Mouse (Mus musculus): ENCODE measurements around the gene Mpc2. TPM values are rescaled to one million over a fixed set of nuclear protein-coding genes. Genes with fewer than 3 reads are reported as not detected.

Gene Mpc2
- polyA plus RNA-seq, 1 experiment, result 55.9 TPM

GRCm38 (mm10) chr1:165489197-165489596 is 28.8 kb downstream of the Mpc2 start:
- TF ChIP-seq POLR2A (IDR thresholded peaks at IDR 0.05; ENCODE audit: low read depth, low read length) (no peak), CTCF (IDR thresholded peaks at IDR 0.05; ENCODE audit: borderline replicate concordance, insufficient read depth, low read length) (no peak)

GRCm38 (mm10) chr1:165498856-165499255 is 38.4 kb downstream of the Mpc2 start:
- TF ChIP-seq CTCF (IDR thresholded peaks at IDR 0.05; ENCODE audit: borderline replicate concordance, insufficient read depth, low read length) (no peak), POLR2A (IDR thresholded peaks at IDR 0.05; ENCODE audit: low read depth, low read length) (no peak)
- Histone ChIP-seq H3K4me1 (ENCODE audit: control insufficient read depth, insufficient read depth, low read length) (no peaks in the 10 kb centered on the region), H3K27ac (ENCODE audit: insufficient read depth, low read length) (no peak overlapping the region), H3K4me3 (ENCODE audit: insufficient read depth, low read length) (no peak overlapping the region)

More at GRCm38 (mm10) chr1:165489197-165489596, 28.8 kb downstream of the Mpc2 start:
- no peaks in the 10 kb centered on the region for H3K4me1 ChIP-seq (ENCODE audit: control insufficient read depth, insufficient read depth, low read length)
- H3K27ac ChIP-seq (ENCODE audit: insufficient read depth, low read length), result no peak overlapping the region
- H3K4me3 ChIP-seq (ENCODE audit: insufficient read depth, low read length), result no peak overlapping the region

GRCm38 (mm10) chr1:165503307-165504024 is 43.0 kb downstream of the Mpc2 start:
- H3K4me3 ChIP-seq (ENCODE audit: insufficient read depth, low read length), result no peak overlapping the region
- TF ChIP-seq CTCF (IDR thresholded peaks at IDR 0.05; ENCODE audit: borderline replicate concordance, insufficient read depth, low read length) (no peak), POLR2A (IDR thresholded peaks at IDR 0.05; ENCODE audit: low read depth, low read length) (no peak)
- H3K4me1 ChIP-seq (ENCODE audit: control insufficient read depth, insufficient read depth, low read length), result no peaks in the 10 kb centered on the region
- H3K27ac ChIP-seq (ENCODE audit: insufficient read depth, low read length), result no peak overlapping the region

GRCm38 (mm10) chr1:165506303-165506702 is 45.9 kb downstream of the Mpc2 start:
- TF ChIP-seq CTCF (IDR thresholded peaks at IDR 0.05; ENCODE audit: borderline replicate concordance, insufficient read depth, low read length) (no peak), POLR2A (IDR thresholded peaks at IDR 0.05; ENCODE audit: low read depth, low read length) (no peak)
- H3K27ac ChIP-seq (ENCODE audit: insufficient read depth, low read length), result no peak overlapping the region
- no peak overlapping the region for H3K4me3 ChIP-seq (ENCODE audit: insufficient read depth, low read length)
- no peaks in the 10 kb centered on the region for H3K4me1 ChIP-seq (ENCODE audit: control insufficient read depth, insufficient read depth, low read length)

GRCm38 (mm10) chr1:165510161-165510560 is 49.7 kb downstream of the Mpc2 start:
- H3K4me1 ChIP-seq (ENCODE audit: control insufficient read depth, insufficient read depth, low read length), result no peaks in the 10 kb centered on the region
- no peak for TF ChIP-seq POLR2A (IDR thresholded peaks at IDR 0.05; ENCODE audit: low read depth, low read length)
- H3K27ac ChIP-seq (ENCODE audit: insufficient read depth, low read length), result no peak overlapping the region
- no peak overlapping the region for H3K4me3 ChIP-seq (ENCODE audit: insufficient read depth, low read length)

- Histone ChIP-seq H3K4me1 (ENCODE audit: control insufficient read depth, insufficient read depth, low read length) (no peaks in the 10 kb centered on the region), H3K4me3 (ENCODE audit: insufficient read depth, low read length) (no peak overlapping the region), H3K27ac (ENCODE audit: insufficient read depth, low read length) (no peak overlapping the region)
- TF ChIP-seq POLR2A (IDR thresholded peaks at IDR 0.05; ENCODE audit: low read depth, low read length), result no peak
- no peak for TF ChIP-seq CTCF (IDR thresholded peaks at IDR 0.05; ENCODE audit: borderline replicate concordance, insufficient read depth, low read length)
Measured at GRCm38 (mm10) chr1:165520716-165521115, 60.3 kb downstream of the Mpc2 start.

Other genes with a start within 250 kb of the Mpc2 start
- 64.0 and 70.2 TPM in 2 replicates for gene Tiprl, start 223.6 kb upstream of the Mpc2 start, polyA plus RNA-seq (2011; ENCODE audit: insufficient read length, low read depth, missing spikeins)
- gene Gpr161, start 164.8 kb upstream of the Mpc2 start, polyA plus RNA-seq (2011; ENCODE audit: insufficient read length, low read depth, missing spikeins), result 9.9 and 11.3 TPM in 2 replicates
- gene Dcaf6, start 162 bp upstream of the Mpc2 start, polyA plus RNA-seq (2011; ENCODE audit: insufficient read length, low read depth, missing spikeins), result 36.3 and 43.2 TPM in 2 replicates
- gene Adcy10, start 24.5 kb downstream of the Mpc2 start, polyA plus RNA-seq (2011; ENCODE audit: insufficient read length, low read depth, missing spikeins), result not detected in 2 replicates
- gene Mpzl1, start 173.9 kb downstream of the Mpc2 start, polyA plus RNA-seq (2011; ENCODE audit: insufficient read length, low read depth, missing spikeins), result 65.4 and 89.6 TPM in 2 replicates
- 1.5 and 2.3 TPM in 2 replicates for gene Rcsd1, start 249.1 kb downstream of the Mpc2 start, polyA plus RNA-seq (2011; ENCODE audit: insufficient read length, low read depth, missing spikeins)